22 mouse cellular contexts compared by ENCODE assay signal in genomic region chr10:105806259-105807010, GRCm38 (mm10). TPM values are rescaled to one million over a fixed set of nuclear protein-coding genes. Genes with fewer than 3 reads are reported as not detected.
A peak's percentile ranks its signal among the peaks of the same experiment; 100 is the strongest.
DNase-seq lines count a peak whose midpoint lies in the region; ATAC-seq and TF ChIP-seq lines count a peak whose summit lies in the region.
"Had no signal": no experiment of that assay in that cellular context is flagged by ENCODE, and none has a peak within 500 bp of the region (broad histone marks: within the 10 kb centered on the region; RNA-seq: fewer than 3 reads in every experiment).

No protein-coding gene starts in this region.

- no peaks in the 10 kb centered on the region for H3K36me3 ChIP-seq in lung, embryonic 14.5 days (ENCODE audit: insufficient read depth)
- H3K36me3 ChIP-seq in limb, embryonic 12.5 days: no peaks in the 10 kb centered on the region
- H3K36me3 ChIP-seq: embryonic facial prominence, embryonic 15.5 days; forebrain, embryonic 15.5 days; heart, embryonic 10.5 days; hindbrain, embryonic 12.5 days had no signal

- DNase-seq in lung, embryonic 14.5 days: peak; percentile 92
- no peak for DNase-seq in lung, adult 18-20 months
- peak; percentile 17 for DNase-seq in lung, postnatal 10 days
- DNase-seq in cerebellum, adult 9-11 months: no peak
- DNase-seq: adrenal gland, postnatal 14 days; cerebellum, adult 11-12 months; cerebellum, adult 9-10 months; cerebellum, postnatal 36 days; gastrocnemius, postnatal 10 days; heart, adult 18-20 months; heart, postnatal 10 days; heart, postnatal 4 days had no signal

- WGBS in lung, embryonic 14.5 days: 36% methylated on average over 7 of the region's 7 CpGs
- WGBS in limb, embryonic 12.5 days: 54% methylated on average over 7 of the region's 7 CpGs

- H3K27ac ChIP-seq in lung, embryonic 14.5 days (ENCODE audit: low read depth): no peak overlapping the region
- peak overlapping the region; percentile 50; the same call in 1 of the 2 replicates for H3K27ac ChIP-seq in limb, embryonic 12.5 days
- H3K27ac ChIP-seq: embryonic facial prominence, embryonic 15.5 days; forebrain, embryonic 15.5 days; heart, embryonic 10.5 days; hindbrain, embryonic 12.5 days had no signal

- peak; percentile 91 for ATAC-seq in lung, embryonic 14.5 days (ENCODE audit: insufficient read depth)
- no peak for ATAC-seq in limb, embryonic 12.5 days (ENCODE audit: insufficient number of reproducible peaks, insufficient read depth, low FRiP score, low TSS enrichment, low read depth)
- ATAC-seq in erythroid progenitor cell, adult 5-6 weeks (replicated peaks; ENCODE audit: low FRiP score, poor library complexity, severe bottlenecking): no peak
- ATAC-seq: activated CD4-positive, CD25-positive, alpha-beta regulatory T cell, adult 4 months; forebrain, embryonic 15.5 days; Patski had no signal

- TF ChIP-seq CTCF in lung, embryonic 14.5 days (IDR thresholded peaks at IDR 0.05; ENCODE audit: low read depth): no peak

- H3K9ac ChIP-seq in lung, embryonic 14.5 days: no peak overlapping the region
- no peak overlapping the region for H3K9ac ChIP-seq in limb, embryonic 12.5 days (replicated peaks)
- H3K9ac ChIP-seq: embryonic facial prominence, embryonic 15.5 days; forebrain, embryonic 15.5 days; hindbrain, embryonic 12.5 days had no signal

- no peaks in the 10 kb centered on the region for H3K9me3 ChIP-seq in lung, embryonic 14.5 days (ENCODE audit: low read depth, low read length)
- H3K9me3 ChIP-seq in limb, embryonic 12.5 days: no peaks in the 10 kb centered on the region
- H3K9me3 ChIP-seq: embryonic facial prominence, embryonic 15.5 days; forebrain, embryonic 15.5 days; heart, embryonic 10.5 days; hindbrain, embryonic 12.5 days had no signal

- no peak overlapping the region for H3K4me3 ChIP-seq in lung, embryonic 14.5 days (ENCODE audit: low read depth, low read length)
- H3K4me3 ChIP-seq in limb, embryonic 12.5 days (replicated peaks): no peak overlapping the region
- H3K4me3 ChIP-seq: embryonic facial prominence, embryonic 15.5 days; erythroblast, embryonic 14.5 days; forebrain, embryonic 15.5 days; heart, embryonic 10.5 days; hindbrain, embryonic 12.5 days had no signal

- H3K27me3 ChIP-seq in lung, embryonic 14.5 days (ENCODE audit: insufficient read depth, low read length): no peaks in the 10 kb centered on the region
- H3K27me3 ChIP-seq in limb, embryonic 12.5 days: no peaks in the 10 kb centered on the region
- H3K27me3 ChIP-seq: CH12.LX; embryonic facial prominence, embryonic 15.5 days; forebrain, embryonic 15.5 days; hindbrain, embryonic 12.5 days; Patski had no signal

- no peaks in the 10 kb centered on the region for H3K4me1 ChIP-seq in lung, embryonic 14.5 days (ENCODE audit: insufficient read depth)
- H3K4me1 ChIP-seq in limb, embryonic 12.5 days (replicated peaks): peaks cover 20% of the 10 kb centered on the region
- H3K4me1 ChIP-seq: embryonic facial prominence, embryonic 15.5 days; forebrain, embryonic 15.5 days; heart, embryonic 10.5 days; hindbrain, embryonic 12.5 days had no signal

- H3K4me2 ChIP-seq in lung, embryonic 14.5 days: no peak overlapping the region
- no peak overlapping the region for H3K4me2 ChIP-seq in limb, embryonic 12.5 days
- H3K4me2 ChIP-seq: embryonic facial prominence, embryonic 15.5 days; forebrain, embryonic 15.5 days; hindbrain, embryonic 12.5 days had no signal

RNA-seq across cellular contexts. Expression of gene Ccdc59, which starts 34.4 kb away (rescaled TPM):
- 52.4 and 59.2 TPM in 2 replicates for polyA plus RNA-seq in lung, embryonic 14.5 days (2014; fragmentation: Nextera tagmentation; extraction: Ambion mirVana)
- polyA plus RNA-seq in limb, embryonic 12.5 days (2016; fragmentation: Nextera tagmentation; extraction: Ambion mirVana): 68.0 and 69.0 TPM in 2 replicates
- total RNA-seq in erythroid progenitor cell, adult 5-6 weeks (2015; ENCODE audit: low replicate concordance): 11.3 and 28.8 TPM in 2 replicates
- 8.2 and 15.1 TPM in 2 replicates for total RNA-seq in erythroid progenitor cell, adult 5-6 weeks (2017; ENCODE audit: low replicate concordance)

RNA-seq across cellular contexts. Expression of gene Mettl25, which starts 34.7 kb away (rescaled TPM):
- polyA plus RNA-seq in lung, embryonic 14.5 days (2014; fragmentation: Nextera tagmentation; extraction: Ambion mirVana): 14.1 and 14.6 TPM in 2 replicates
- polyA plus RNA-seq in limb, embryonic 12.5 days (2016; fragmentation: Nextera tagmentation; extraction: Ambion mirVana): 12.7 and 14.2 TPM in 2 replicates
- 1.1 and 3.4 TPM in 2 replicates for total RNA-seq in erythroid progenitor cell, adult 5-6 weeks (2015; ENCODE audit: low replicate concordance)
- total RNA-seq in erythroid progenitor cell, adult 5-6 weeks (2017; ENCODE audit: low replicate concordance): 0.68 and 3.2 TPM in 2 replicates

Comparison
In these comparisons a context has a peak if more than half of its experiments do, and no peak if none do; other contexts are left out.
1. DNase-seq: peak in lung, embryonic 14.5 days (single experiment) and lung, postnatal 10 days (single experiment); none in lung, adult 18-20 months (0 of 2) and cerebellum, adult 9-11 months (single experiment).